Mouse (Mus musculus): ENCODE results near the gene Gm15448. TPM values are rescaled to one million over a fixed set of nuclear protein-coding genes. Genes with fewer than 3 reads are reported as not detected.
"Not testable (repeated sequence)": the region's sequence is repeated elsewhere in the genome, so short reads cannot be mapped to it uniquely, and the experiment has no call there.

The Gm15448 gene
- polyA plus RNA-seq (2015; fragmentation: Nextera tagmentation; extraction: Ambion mirVana), result 0.13 and 0.23 TPM in 2 replicates

- not testable (repeated sequence) for H3K36me3 ChIP-seq; H3K4me1 ChIP-seq; H3K4me3 ChIP-seq (replicated peaks); H3K27me3 ChIP-seq (replicated peaks); H3K9ac ChIP-seq; ATAC-seq (ENCODE audit: insufficient read depth, low FRiP score, low read depth); H3K9me3 ChIP-seq; H3K27ac ChIP-seq; H3K4me2 ChIP-seq
- 65% methylated on average over 1 of the region's 3 CpGs for WGBS
Observed at GRCm38 (mm10) chr7:3825599-3825998, at the start of gene Gm15448. Gm15448 (minus strand) TSS chr7:3825687.

GRCm38 (mm10) chr7:3875032-3875431 lies 49.5 kb upstream of the Gm15448 start:
- H3K27me3 ChIP-seq (replicated peaks); H3K36me3 ChIP-seq; H3K27ac ChIP-seq; H3K4me3 ChIP-seq (replicated peaks); H3K9ac ChIP-seq; ATAC-seq (ENCODE audit: insufficient read depth, low FRiP score, low read depth); H3K9me3 ChIP-seq; H3K4me1 ChIP-seq; H3K4me2 ChIP-seq: not testable (repeated sequence)
- WGBS, result no CpG with 5 or more reads among the region's 1 CpGs

- H3K9me3 ChIP-seq; H3K27ac ChIP-seq; H3K4me1 ChIP-seq; H3K4me3 ChIP-seq (replicated peaks); H3K4me2 ChIP-seq; ATAC-seq (ENCODE audit: insufficient read depth, low FRiP score, low read depth); H3K27me3 ChIP-seq (replicated peaks); H3K36me3 ChIP-seq; H3K9ac ChIP-seq: not testable (repeated sequence)
- no CpG with 5 or more reads among the region's 2 CpGs for WGBS
Observed at GRCm38 (mm10) chr7:3844951-3845350, 19.5 kb upstream of the Gm15448 start, which contains the start of gene Pira2. Pira2 (minus strand) TSS chr7:3845051.

GRCm38 (mm10) chr7:3837854-3838253 lies 12.4 kb upstream of the Gm15448 start:
- not testable (repeated sequence) for H3K27ac ChIP-seq; H3K36me3 ChIP-seq; H3K27me3 ChIP-seq (replicated peaks); H3K9me3 ChIP-seq; H3K4me2 ChIP-seq; H3K9ac ChIP-seq; H3K4me1 ChIP-seq; ATAC-seq (ENCODE audit: insufficient read depth, low FRiP score, low read depth); H3K4me3 ChIP-seq (replicated peaks)
- WGBS, result no CpG with 5 or more reads among the region's 1 CpGs

DNA sequence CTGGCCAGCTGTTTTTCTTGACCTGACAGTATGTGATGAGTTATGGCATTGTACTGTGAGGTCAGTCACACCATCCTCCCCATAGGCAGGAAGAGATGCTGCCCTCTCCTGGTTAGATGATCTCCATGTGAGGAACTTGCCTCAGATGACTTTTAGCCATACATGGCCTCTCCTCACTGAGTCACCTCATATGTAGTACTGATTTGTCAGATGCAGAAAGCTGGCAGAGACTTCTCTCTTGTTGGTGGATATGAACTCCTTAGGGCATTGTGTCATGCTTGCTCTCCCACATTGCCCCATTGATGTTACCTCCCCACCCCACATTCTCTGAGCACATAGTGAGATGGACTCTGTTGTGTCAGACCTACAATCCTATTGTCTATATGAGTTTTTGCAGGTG lies 5.1 kb upstream of the Gm15448 start:
- H3K9me3 ChIP-seq; H3K4me3 ChIP-seq (replicated peaks); H3K4me2 ChIP-seq; ATAC-seq (ENCODE audit: insufficient read depth, low FRiP score, low read depth); H3K4me1 ChIP-seq; H3K9ac ChIP-seq; H3K27me3 ChIP-seq (replicated peaks); H3K27ac ChIP-seq; H3K36me3 ChIP-seq: not testable (repeated sequence)

DNA sequence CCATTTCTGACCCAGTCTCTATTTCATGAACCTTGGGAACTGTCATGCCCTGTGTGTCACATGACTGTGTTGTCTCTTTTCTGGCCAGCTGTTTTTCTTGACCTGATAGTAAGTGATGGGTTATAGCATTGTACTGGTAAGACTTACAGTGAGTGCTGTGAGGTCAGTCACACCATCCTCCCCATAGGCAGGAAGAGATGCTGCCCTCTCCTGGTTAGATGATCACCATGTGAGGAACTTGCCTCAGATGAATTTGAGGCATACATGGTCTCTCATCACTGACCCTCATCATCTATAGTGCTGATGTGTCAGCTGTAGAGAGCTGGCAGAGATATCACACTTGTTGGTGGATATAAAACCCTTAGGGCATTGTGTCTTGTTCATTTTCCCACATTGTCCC lies 13.6 kb downstream of the Gm15448 start:
- not testable (repeated sequence) for H3K4me3 ChIP-seq (replicated peaks)

GRCm38 (mm10) chr7:3802935-3803334 lies 22.6 kb downstream of the Gm15448 start:
- not testable (repeated sequence) for H3K4me3 ChIP-seq (replicated peaks); H3K36me3 ChIP-seq; H3K9ac ChIP-seq; H3K27ac ChIP-seq; H3K9me3 ChIP-seq; H3K4me1 ChIP-seq; H3K4me2 ChIP-seq; H3K27me3 ChIP-seq (replicated peaks); ATAC-seq (ENCODE audit: insufficient read depth, low FRiP score, low read depth)
- 84% methylated on average over 4 of the region's 4 CpGs for WGBS

More for the DNA sequence above, 13.6 kb downstream of the Gm15448 start:
- not testable (repeated sequence) for H3K27me3 ChIP-seq (replicated peaks); ATAC-seq (ENCODE audit: insufficient read depth, low FRiP score, low read depth); H3K9ac ChIP-seq; H3K36me3 ChIP-seq; H3K4me1 ChIP-seq; H3K27ac ChIP-seq; H3K4me2 ChIP-seq; H3K9me3 ChIP-seq

DNA sequence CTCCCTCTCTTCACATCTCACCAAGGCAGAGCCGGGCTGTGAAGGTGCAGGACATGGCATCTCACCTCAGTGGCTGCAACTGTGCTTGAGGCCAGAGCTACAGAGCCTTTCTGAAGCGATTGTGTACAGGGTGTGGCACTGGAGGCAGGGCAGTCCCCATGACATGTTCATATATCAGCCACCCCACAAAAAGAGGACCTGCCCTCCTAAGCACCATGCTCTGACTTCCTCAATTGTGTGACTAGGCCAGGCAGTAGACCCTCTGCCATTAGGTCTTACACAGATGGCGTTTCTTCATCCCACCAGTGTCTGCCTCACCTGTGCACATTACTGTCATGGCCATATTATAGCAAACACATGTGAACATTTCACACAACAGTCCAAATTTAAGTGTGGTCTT lies 25.5 kb downstream of the Gm15448 start:
- H3K4me1 ChIP-seq; H3K27me3 ChIP-seq (replicated peaks); H3K9me3 ChIP-seq; H3K27ac ChIP-seq; H3K4me3 ChIP-seq (replicated peaks); H3K36me3 ChIP-seq; H3K4me2 ChIP-seq; ATAC-seq (ENCODE audit: insufficient read depth, low FRiP score, low read depth); H3K9ac ChIP-seq: not testable (repeated sequence)
- WGBS, result 64% methylated on average over 3 of the region's 3 CpGs

- not testable (repeated sequence) for H3K36me3 ChIP-seq; ATAC-seq (ENCODE audit: insufficient read depth, low FRiP score, low read depth); H3K4me2 ChIP-seq; H3K27me3 ChIP-seq (replicated peaks); H3K27ac ChIP-seq; H3K9ac ChIP-seq; H3K4me1 ChIP-seq; H3K4me3 ChIP-seq (replicated peaks); H3K9me3 ChIP-seq
Observed at GRCm38 (mm10) chr7:3796286-3796685, 29.2 kb downstream of the Gm15448 start.

Other genes with a start within 250 kb of the Gm15448 start
- 0.06 and 0.26 TPM in 2 replicates for gene Oscar, start 209.5 kb downstream of the Gm15448 start, polyA plus RNA-seq (2015; fragmentation: Nextera tagmentation; extraction: Ambion mirVana)
- gene Ndufa3, start 208.3 kb downstream of the Gm15448 start, polyA plus RNA-seq (2015; fragmentation: Nextera tagmentation; extraction: Ambion mirVana), result 456 and 472 TPM in 2 replicates
- 23.7 and 25.2 TPM in 2 replicates for gene Tfpt, start 195.8 kb downstream of the Gm15448 start, polyA plus RNA-seq (2015; fragmentation: Nextera tagmentation; extraction: Ambion mirVana)
- gene Prpf31, start 195.7 kb downstream of the Gm15448 start, polyA plus RNA-seq (2015; fragmentation: Nextera tagmentation; extraction: Ambion mirVana), result 82.5 and 90.0 TPM in 2 replicates
- 44.6 and 46.4 TPM in 2 replicates for gene Cnot3, start 180.4 kb downstream of the Gm15448 start, polyA plus RNA-seq (2015; fragmentation: Nextera tagmentation; extraction: Ambion mirVana)
- 17.7 and 18.3 TPM in 2 replicates for gene Leng1, start 159.8 kb downstream of the Gm15448 start, polyA plus RNA-seq (2015; fragmentation: Nextera tagmentation; extraction: Ambion mirVana)
- gene Tmc4, start 148.1 kb downstream of the Gm15448 start, polyA plus RNA-seq (2015; fragmentation: Nextera tagmentation; extraction: Ambion mirVana), result 70.9 and 72.8 TPM in 2 replicates
- gene Tsen34, start 132.8 kb downstream of the Gm15448 start, polyA plus RNA-seq (2015; fragmentation: Nextera tagmentation; extraction: Ambion mirVana), result 248 and 261 TPM in 2 replicates
- gene Mboat7, start 132.2 kb downstream of the Gm15448 start, polyA plus RNA-seq (2015; fragmentation: Nextera tagmentation; extraction: Ambion mirVana), result 51.2 and 53.2 TPM in 2 replicates
- 1,416 and 1,486 TPM in 2 replicates for gene Rps9, start 121.7 kb downstream of the Gm15448 start, polyA plus RNA-seq (2015; fragmentation: Nextera tagmentation; extraction: Ambion mirVana)
- gene Pirb, start 105.3 kb downstream of the Gm15448 start, polyA plus RNA-seq (2015; fragmentation: Nextera tagmentation; extraction: Ambion mirVana), result 2.4 and 2.9 TPM in 2 replicates
- 0.72 and 0.92 TPM in 2 replicates for gene Pira2, start 19.4 kb upstream of the Gm15448 start, polyA plus RNA-seq (2015; fragmentation: Nextera tagmentation; extraction: Ambion mirVana)
- gene Gm14548, start 72.4 kb upstream of the Gm15448 start, polyA plus RNA-seq (2015; fragmentation: Nextera tagmentation; extraction: Ambion mirVana), result 0.79 and 1.1 TPM in 2 replicates
- gene Lilra6, start 89.8 kb upstream of the Gm15448 start, polyA plus RNA-seq (2015; fragmentation: Nextera tagmentation; extraction: Ambion mirVana), result 0.72 and 1.2 TPM in 2 replicates
- gene Lair1, start 237.5 kb upstream of the Gm15448 start, polyA plus RNA-seq (2015; fragmentation: Nextera tagmentation; extraction: Ambion mirVana), result 2.1 and 2.2 TPM in 2 replicates

All from stomach, embryonic 15.5 days (tissue).